Mouse (Mus musculus) heart, adult 2 months (tissue): ENCODE results near the gene Safb. TPM values are rescaled to one million over a fixed set of nuclear protein-coding genes. Genes with fewer than 3 reads are reported as not detected.

Experiments
- DNase-seq, 2 experiments: peaks; one replicate each; pipeline ENCODE4 v3.0.0; 2021
- H3K27ac ChIP-seq: fragments of 200-600 bp; 2 replicates; pipeline ENCODE4 v1.8.1; 2022
- H3K27me3 ChIP-seq: fragments of 200-500 bp; 2 replicates; pipeline ENCODE4 v1.6.1; 2012; ENCODE audit warnings: mild to moderate bottlenecking, low read length, inconsistent platforms, mixed read lengths; ENCODE audit not compliant: control insufficient read depth, insufficient read depth
- H3K36me3 ChIP-seq: fragments of 200-500 bp; 2 replicates; pipeline ENCODE4 v1.6.1; 2012; ENCODE audit warnings: low read length, inconsistent platforms; ENCODE audit not compliant: control insufficient read depth, insufficient read depth
- H3K4me1 ChIP-seq: fragments of 200-500 bp; 2 replicates; pipeline ENCODE4 v1.6.1; 2011; ENCODE audit warnings: low read length; ENCODE audit not compliant: control insufficient read depth, insufficient read depth
- H3K4me3 ChIP-seq: fragments of 200-600 bp; 2 replicates; pipeline ENCODE4 v1.8.1; 2022
- H3K79me2 ChIP-seq: fragments of 200-500 bp; replicated peaks from 2 replicates; pipeline ENCODE4 v1.6.1; 2012; ENCODE audit warnings: mild to moderate bottlenecking, inconsistent platforms, low read length, moderate library complexity, mixed read lengths; ENCODE audit not compliant: control insufficient read depth, insufficient read depth
- H3K9ac ChIP-seq: fragments of 200-500 bp; 2 replicates; pipeline ENCODE4 v1.6.1; 2012; ENCODE audit warnings: low read depth, mild to moderate bottlenecking, control low read depth, inconsistent platforms, low read length, mixed read lengths
- CTCF ChIP-seq: fragments of 200-600 bp; IDR thresholded peaks from 2 replicates; pipeline ENCODE4 v1.8.1; 2022; ENCODE audit warnings: antibody characterized with exemption, mild to moderate bottlenecking, moderate library complexity
- EP300 ChIP-seq: fragments of 200-500 bp; IDR thresholded peaks from 2 replicates; pipeline ENCODE4 v1.6.1; 2011; ENCODE audit warnings: low read depth, low read length, control low read depth; ENCODE audit not compliant: insufficient read depth
- POLR2A ChIP-seq: fragments of 200-500 bp; IDR thresholded peaks from 2 replicates; pipeline ENCODE4 v1.6.1; 2011; ENCODE audit warnings: mild to moderate bottlenecking, low read depth, low read length, control low read depth; ENCODE audit not compliant: insufficient read depth
- WGBS: fragments of 180-500 bp; shearing (Covaris S2); methylation state at CpG from one replicate; pipeline ENCODE4 v1.1.7; 2018; 5-methylcytosine and 5-hydroxymethylcytosine counted together
- intact Hi-C: fragments of 180-260 bp; cut with DNase I; formaldehyde crosslinking; loops from one replicate; pipeline ENCODE4 v1.15.1; 2025
- long read RNA-seq: library from polyadenylated mRNA; stranded (forward); transcript quantifications from one replicate; pipeline ENCODE4 v2.0.0, GENCODE M21; 2021
- polyA plus RNA-seq: library from polyadenylated mRNA; depleted of rRNA; stranded (reverse); fragments of >200 nt; gene quantifications from 2 replicates; pipeline ENCODE4 v1.2.3, GENCODE M21; 2012; rRNA removed
- total RNA-seq, 2 experiments: library from RNA; stranded (reverse); gene quantifications; 2 replicates each; pipeline ENCODE4 v1.2.3; 2021

The Safb gene
- total RNA-seq (10 to 100 TPM; 61.3 to 69.1 TPM), polyA plus RNA-seq (51.0 and 57.5 TPM in 2 replicates)
- long read RNA-seq, transcript Safb-201 (21 exons, 3,106 nt): major isoform, 51 of 74 reads
- long read RNA-seq, partial matches to known transcripts: 6 of 74 reads
- long read RNA-seq, other reads (novel, unspliced or antisense): 14 of 74 reads

DNA sequence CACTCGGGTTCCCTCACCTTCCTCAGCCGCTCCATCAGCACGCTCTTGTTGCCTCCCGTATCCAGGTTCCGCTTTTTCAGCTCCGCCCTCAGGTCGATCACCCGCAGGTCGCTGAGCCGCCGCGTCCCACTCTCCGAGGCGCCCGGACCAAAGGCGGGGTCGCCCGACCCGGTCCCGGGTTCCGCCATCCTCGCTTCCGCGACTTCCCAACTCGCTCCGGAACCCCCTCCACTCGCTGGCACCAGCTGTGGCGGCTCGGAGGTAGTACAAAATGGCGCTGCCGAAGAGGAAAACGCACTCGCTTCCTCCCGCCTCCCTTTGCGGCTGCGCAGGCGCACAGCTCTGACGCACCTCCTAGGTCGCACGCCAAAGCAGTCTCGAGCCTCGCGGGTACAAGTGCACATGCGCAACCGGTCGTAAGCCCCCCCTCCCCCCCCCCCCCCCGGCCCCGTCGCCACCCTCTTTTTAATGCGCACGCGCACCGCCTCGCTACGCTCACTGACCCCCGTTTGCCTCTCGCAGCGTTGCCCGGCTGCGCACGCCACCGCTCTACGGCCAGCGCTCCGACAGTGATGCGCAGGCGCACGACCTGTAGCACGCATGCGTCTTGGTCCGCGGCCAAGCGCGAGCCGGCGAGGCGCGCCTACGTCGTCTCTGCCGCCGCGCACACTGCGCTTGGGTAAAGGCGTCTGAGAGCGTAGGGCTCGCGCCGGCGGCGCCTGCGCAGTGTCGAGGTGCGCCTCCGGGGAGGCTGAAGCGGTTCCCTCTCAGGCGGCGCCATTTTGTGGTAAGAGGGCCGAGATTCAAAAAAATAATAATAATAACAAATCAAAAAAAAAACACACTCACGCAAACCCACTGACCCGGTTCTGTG is at the start of gene Safb, which contains the start of gene Safb2:
Safb (plus strand) TSS at position 569 of the 874 bp plus-strand sequence.
Safb2 (minus strand) TSS at position 329 of the 874 bp plus-strand sequence.
- TF ChIP-seq POLR2A (peak; percentile 92), CTCF (peak; percentile 25; the same call in 1 of the 2 replicates), EP300 (peak; percentile 72)
- intact Hi-C loops: loop anchor here (5.0 kb wide), 1 partner anchor 43 kb away; the partner anchor contains the start of genes Catsperd and Lonp1
- peak; percentile 100 for DNase-seq
- Histone ChIP-seq H3K79me2 (peaks cover 16% of the 10 kb centered on the region), H3K9ac (peak within 1 kb of the TSS; percentile 97), H3K27me3 (no peaks in the 10 kb centered on the region), H3K4me1 (peaks cover 23% of the 10 kb centered on the region), H3K4me3 (peak within 1 kb of the TSS; percentile 100), H3K36me3 (peaks cover 33% of the 10 kb centered on the region), H3K27ac (peak within 1 kb of the TSS; percentile 98)
- under 1% methylated on average over 97 of the region's 101 CpGs for WGBS

DNA sequence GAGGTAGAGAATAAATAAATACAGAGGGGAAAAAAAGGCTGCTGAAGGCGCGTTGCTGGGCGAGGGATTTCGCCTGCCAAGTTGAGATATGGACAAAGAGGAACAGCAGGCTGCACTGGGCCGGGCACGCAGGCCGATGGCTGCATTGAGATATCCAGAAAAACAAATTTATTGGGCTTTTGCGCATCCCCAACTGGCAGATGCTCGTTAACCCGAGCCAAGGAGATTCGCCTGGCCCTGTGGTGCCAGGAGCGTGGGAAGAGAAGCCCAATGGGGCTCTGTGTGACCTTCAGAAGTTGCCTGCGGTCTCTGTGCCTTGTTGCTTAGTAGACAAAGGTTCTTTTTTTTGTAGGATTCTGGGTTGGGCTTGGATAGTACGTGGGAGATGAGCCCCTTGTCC is 48.4 kb upstream of the Safb start:
- H3K9ac ChIP-seq: no peak overlapping the region
- no peaks in the 10 kb centered on the region for H3K79me2 ChIP-seq
- no peak for DNase-seq
- WGBS: 76% methylated on average over 14 of the region's 14 CpGs
- H3K36me3 ChIP-seq: no peaks in the 10 kb centered on the region
- H3K4me3 ChIP-seq: no peak overlapping the region
- H3K27me3 ChIP-seq: no peaks in the 10 kb centered on the region
- TF ChIP-seq POLR2A (no peak), EP300 (no peak), CTCF (no peak)
- no peak overlapping the region for H3K27ac ChIP-seq
- intact Hi-C loops: no loop called here
- no peaks in the 10 kb centered on the region for H3K4me1 ChIP-seq

DNA sequence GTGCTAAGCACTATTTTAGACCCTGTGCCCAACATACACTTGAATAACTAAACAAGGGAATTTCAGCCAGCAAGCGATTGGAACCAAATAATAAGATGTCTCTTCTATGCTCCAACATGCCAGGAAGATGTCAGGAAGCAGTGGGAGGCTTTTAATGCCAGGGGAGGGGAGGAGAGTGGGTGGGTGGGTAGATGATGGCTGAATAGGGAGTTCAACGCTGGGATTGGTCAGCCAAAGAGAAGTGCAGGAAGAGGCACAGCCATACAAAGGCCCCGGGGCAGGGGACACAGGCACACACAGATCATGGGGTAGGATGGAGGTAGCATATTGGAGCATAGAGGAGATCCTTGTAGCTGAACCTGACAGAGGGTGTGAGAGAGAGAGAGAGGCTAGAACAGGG is 47.8 kb upstream of the Safb start:
- Histone ChIP-seq H3K4me3 (no peak overlapping the region), H3K4me1 (no peaks in the 10 kb centered on the region), H3K9ac (no peak overlapping the region), H3K36me3 (no peaks in the 10 kb centered on the region), H3K27ac (no peak overlapping the region), H3K27me3 (no peaks in the 10 kb centered on the region), H3K79me2 (no peaks in the 10 kb centered on the region)
- intact Hi-C loops: no loop called here
- DNase-seq: no peak
- TF ChIP-seq CTCF: no peak
- no peak for TF ChIP-seq POLR2A
- TF ChIP-seq EP300: no peak
- WGBS: 67% methylated on average over 3 of the region's 3 CpGs

DNA sequence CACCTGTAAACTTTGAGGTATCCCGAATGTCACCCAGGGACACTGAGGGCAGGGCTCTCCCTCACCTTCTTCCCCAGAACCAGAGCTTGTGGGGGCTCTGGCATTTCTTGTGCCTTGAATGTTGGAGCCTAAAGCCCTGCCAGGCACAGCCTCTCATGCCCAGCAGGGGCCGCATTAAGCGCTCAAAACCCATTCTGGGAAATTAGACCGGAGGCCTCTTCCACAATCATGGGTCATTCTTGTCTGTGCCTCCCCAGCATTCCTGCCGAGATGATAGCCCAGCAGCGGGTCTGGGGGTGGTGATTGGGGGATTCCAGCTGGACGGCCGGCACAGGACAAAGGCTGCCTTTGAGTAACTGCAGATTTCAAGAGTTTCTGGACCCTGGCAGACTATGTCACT is 46.7 kb upstream of the Safb start:
- 44% methylated on average over 8 of the region's 8 CpGs for WGBS
- H3K27ac ChIP-seq: no peak overlapping the region
- TF ChIP-seq EP300: no peak
- no peak for TF ChIP-seq CTCF
- no peak for TF ChIP-seq POLR2A
- H3K27me3 ChIP-seq: no peaks in the 10 kb centered on the region
- H3K4me3 ChIP-seq: no peak overlapping the region
- no peak for DNase-seq
- no peaks in the 10 kb centered on the region for H3K4me1 ChIP-seq
- H3K9ac ChIP-seq: no peak overlapping the region
- intact Hi-C loops: no loop called here
- no peaks in the 10 kb centered on the region for H3K79me2 ChIP-seq
- H3K36me3 ChIP-seq: no peaks in the 10 kb centered on the region

DNA sequence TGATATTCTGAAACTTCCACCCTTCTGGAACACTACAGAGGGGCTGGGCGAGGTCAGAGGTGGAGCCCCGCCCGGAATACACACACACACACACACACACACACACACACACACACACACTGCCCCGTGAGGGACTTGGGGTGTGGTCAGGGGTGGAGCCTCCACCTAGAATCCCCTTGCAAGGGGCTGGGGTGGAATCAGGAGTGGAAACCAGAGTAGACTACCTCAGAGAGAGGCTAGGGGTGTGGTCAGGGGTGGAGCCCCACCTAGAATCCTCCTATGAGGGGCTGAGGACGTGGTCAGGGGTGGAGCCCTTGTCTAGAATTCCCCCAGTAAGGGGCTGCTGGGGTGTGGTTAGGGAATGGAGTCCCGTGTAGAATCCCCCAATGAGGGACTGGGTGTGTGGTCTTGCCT is 44.1 kb upstream of the Safb start:
- no peaks in the 10 kb centered on the region for H3K4me1 ChIP-seq
- H3K9ac ChIP-seq: no peak overlapping the region
- H3K36me3 ChIP-seq: no peaks in the 10 kb centered on the region
- no peak for DNase-seq
- 25% methylated on average over 6 of the region's 6 CpGs for WGBS
- no peak overlapping the region for H3K4me3 ChIP-seq
- H3K27ac ChIP-seq: no peak overlapping the region
- H3K27me3 ChIP-seq: no peaks in the 10 kb centered on the region
- intact Hi-C loops: no loop called here
- H3K79me2 ChIP-seq: no peaks in the 10 kb centered on the region
- TF ChIP-seq POLR2A: no peak
- no peak for TF ChIP-seq EP300
- TF ChIP-seq CTCF: no peak

DNA sequence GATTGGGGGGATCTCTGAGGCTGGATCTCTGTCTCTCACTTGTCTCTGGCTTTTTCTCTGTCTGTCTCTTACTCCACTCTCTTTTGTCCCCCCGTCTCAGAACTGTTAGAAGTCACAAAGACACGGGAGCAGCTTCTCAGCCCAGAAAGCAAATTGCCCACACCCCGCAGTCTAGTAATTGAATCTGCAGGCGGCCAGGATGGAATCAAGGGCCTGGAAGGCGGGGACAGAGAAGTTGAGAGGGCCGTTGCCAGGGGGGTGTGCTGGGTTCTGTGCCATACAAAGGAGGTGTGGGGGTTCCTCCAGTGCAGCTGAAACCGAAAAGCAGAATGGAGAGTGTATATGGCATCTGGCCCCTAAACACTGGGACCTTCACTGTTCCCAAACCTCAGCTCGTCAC is 41.9 kb upstream of the Safb start:
- no peak overlapping the region for H3K4me3 ChIP-seq
- no peaks in the 10 kb centered on the region for H3K27me3 ChIP-seq
- H3K4me1 ChIP-seq: no peaks in the 10 kb centered on the region
- H3K79me2 ChIP-seq: no peaks in the 10 kb centered on the region
- no peaks in the 10 kb centered on the region for H3K36me3 ChIP-seq
- no peak overlapping the region for H3K9ac ChIP-seq
- WGBS: 52% methylated on average over 8 of the region's 8 CpGs
- TF ChIP-seq POLR2A (no peak), EP300 (no peak), CTCF (no peak)
- intact Hi-C loops: no loop called here
- no peak for DNase-seq
- no peak overlapping the region for H3K27ac ChIP-seq
